Mouse (Mus musculus): ENCODE measurements around the gene Wdr49. TPM values are rescaled to one million over a fixed set of nuclear protein-coding genes. Genes with fewer than 3 reads are reported as not detected.
A peak's percentile ranks its signal among the peaks of the same experiment; 100 is the strongest.

Gene Wdr49
- total and polyA plus RNA-seq, 2 experiments from 2014 or later: 0.15 to 0.66 TPM

DNA sequence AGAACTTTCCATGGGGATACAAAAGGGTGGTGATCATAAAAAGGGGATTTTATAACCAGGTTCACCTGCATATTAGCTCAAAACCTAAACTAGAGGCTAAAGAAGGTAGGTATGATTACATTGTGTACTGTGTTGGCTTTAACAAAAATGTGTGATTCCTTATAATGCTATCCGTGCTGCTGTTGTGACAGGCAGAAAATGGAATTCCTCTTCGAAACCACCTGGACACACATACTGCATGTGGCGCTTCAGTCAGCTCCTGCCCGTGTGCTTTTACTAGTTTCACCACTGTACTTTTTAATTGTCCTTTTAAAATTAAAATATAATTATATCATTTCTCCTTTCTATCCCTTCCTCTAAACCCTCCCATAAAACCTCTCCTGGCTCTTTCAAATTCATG, 86.0 kb downstream of the Wdr49 start:
- Histone ChIP-seq H3K9ac (replicated peaks; ENCODE audit: low read length, poor library complexity, severe bottlenecking) (no peak overlapping the region), H3K4me3 (ENCODE audit: low read depth, low read length) (no peak overlapping the region), H3K4me1 (ENCODE audit: insufficient read depth, low read length) (peaks cover 3% of the 10 kb centered on the region; the same call in 1 of the 2 replicates), H3K36me3 (ENCODE audit: insufficient read depth, low read length) (no peaks in the 10 kb centered on the region), H3K4me2 (ENCODE audit: low read depth, low read length, poor library complexity, severe bottlenecking) (no peak overlapping the region; the same call in 1 of the 2 replicates), H3K27ac (ENCODE audit: low read depth, low read length) (0 out of 2 replicates have a peak overlapping the region, but pooled peaks have one; percentile 55), H3K9me3 (ENCODE audit: low read length) (no peaks in the 10 kb centered on the region), H3K27me3 (ENCODE audit: insufficient read depth, low read length) (no peaks in the 10 kb centered on the region)
- 83% methylated on average over 4 of the region's 4 CpGs for WGBS
- TF ChIP-seq CTCF (IDR thresholded peaks at IDR 0.05): no peak
- ATAC-seq (ENCODE audit: low FRiP score) (no peak), DNase-seq (ENCODE audit: low spot score) (no peak)

- peak overlapping the region; percentile 55 for H3K27ac ChIP-seq (ENCODE audit: low read depth, low read length)
- peak; percentile 72 for DNase-seq (ENCODE audit: low spot score)
- no peaks in the 10 kb centered on the region for H3K9me3 ChIP-seq (ENCODE audit: low read length)
- peak; percentile 81 for ATAC-seq (ENCODE audit: low FRiP score)
- H3K27me3 ChIP-seq (ENCODE audit: insufficient read depth, low read length): no peaks in the 10 kb centered on the region
- TF ChIP-seq CTCF (IDR thresholded peaks at IDR 0.05): no peak
- H3K9ac ChIP-seq (replicated peaks; ENCODE audit: low read length, poor library complexity, severe bottlenecking): no peak overlapping the region
- H3K36me3 ChIP-seq (ENCODE audit: insufficient read depth, low read length): no peaks in the 10 kb centered on the region
- peaks cover 3% of the 10 kb centered on the region; the same call in 1 of the 2 replicates for H3K4me1 ChIP-seq (ENCODE audit: insufficient read depth, low read length)
- 44% methylated on average over 7 of the region's 7 CpGs for WGBS
- peak overlapping the region; percentile 4; the same call in 1 of the 2 replicates for H3K4me2 ChIP-seq (ENCODE audit: low read depth, low read length, poor library complexity, severe bottlenecking)
- H3K4me3 ChIP-seq (ENCODE audit: low read depth, low read length): no peak overlapping the region
Measured at GRCm38 (mm10) chr3:75395121-75395895, 86.6 kb downstream of the Wdr49 start.

DNA sequence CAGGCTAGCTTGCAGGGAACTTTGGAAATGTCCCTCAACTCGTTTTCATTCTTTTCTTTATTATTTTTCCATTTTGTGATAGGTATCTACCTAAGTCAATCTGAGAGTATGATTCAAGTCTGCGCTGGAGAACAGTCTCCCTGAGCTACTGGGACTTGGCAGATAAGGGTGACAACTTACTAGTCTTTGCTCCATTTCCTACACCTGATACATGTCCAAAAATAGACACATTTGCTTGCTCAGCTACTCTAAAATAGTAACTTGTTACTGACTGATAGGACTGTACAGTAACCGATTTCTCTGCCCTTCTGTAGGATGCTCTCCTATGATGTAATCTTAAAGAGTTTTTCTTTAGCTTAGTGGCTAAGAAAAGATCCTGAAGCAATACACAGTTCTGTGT, 87.5 kb downstream of the Wdr49 start:
- Histone ChIP-seq H3K27me3 (ENCODE audit: insufficient read depth, low read length) (no peaks in the 10 kb centered on the region), H3K4me2 (ENCODE audit: low read depth, low read length, poor library complexity, severe bottlenecking) (no peak overlapping the region), H3K9me3 (ENCODE audit: low read length) (no peaks in the 10 kb centered on the region), H3K4me1 (ENCODE audit: insufficient read depth, low read length) (peaks cover 3% of the 10 kb centered on the region; the same call in 1 of the 2 replicates), H3K4me3 (ENCODE audit: low read depth, low read length) (no peak overlapping the region), H3K27ac (ENCODE audit: low read depth, low read length) (peak overlapping the region; percentile 55; the same call in 1 of the 2 replicates), H3K36me3 (ENCODE audit: insufficient read depth, low read length) (no peaks in the 10 kb centered on the region), H3K9ac (replicated peaks; ENCODE audit: low read length, poor library complexity, severe bottlenecking) (no peak overlapping the region)
- no peak for TF ChIP-seq CTCF (IDR thresholded peaks at IDR 0.05)
- 64% methylated on average over 3 of the region's 3 CpGs for WGBS
- ATAC-seq (ENCODE audit: low FRiP score) (no peak), DNase-seq (ENCODE audit: low spot score) (no peak)

DNA sequence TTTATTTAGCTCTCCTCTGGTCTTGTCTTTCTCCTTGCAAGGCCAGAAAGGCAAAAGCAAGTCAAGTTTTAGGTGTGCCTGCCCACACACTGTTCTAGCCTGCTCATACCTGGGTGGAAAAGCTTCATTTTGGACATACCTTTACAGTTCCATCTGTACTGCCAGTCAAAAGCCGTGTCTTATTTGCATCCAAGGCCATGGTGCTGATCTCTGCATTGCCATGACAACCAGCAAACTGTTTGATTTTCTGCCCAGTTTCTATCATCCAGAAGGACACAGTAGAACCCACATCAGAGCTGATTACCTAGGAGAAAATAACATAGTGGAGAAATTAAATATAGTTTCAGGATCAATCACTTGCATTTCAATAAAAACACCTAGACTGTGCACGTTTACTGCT, 100.2 kb downstream of the Wdr49 start:
- TF ChIP-seq CTCF (IDR thresholded peaks at IDR 0.05): no peak
- ATAC-seq (ENCODE audit: low FRiP score) (peak; percentile 88), DNase-seq (ENCODE audit: low spot score) (peak; percentile 62)
- Histone ChIP-seq H3K4me2 (ENCODE audit: low read depth, low read length, poor library complexity, severe bottlenecking) (no peak overlapping the region), H3K4me3 (ENCODE audit: low read depth, low read length) (no peak overlapping the region), H3K27me3 (ENCODE audit: insufficient read depth, low read length) (no peaks in the 10 kb centered on the region), H3K36me3 (ENCODE audit: insufficient read depth, low read length) (no peaks in the 10 kb centered on the region), H3K27ac (ENCODE audit: low read depth, low read length) (peak overlapping the region; percentile 44), H3K4me1 (ENCODE audit: insufficient read depth, low read length) (no peaks in the 10 kb centered on the region), H3K9me3 (ENCODE audit: low read length) (no peaks in the 10 kb centered on the region), H3K9ac (replicated peaks; ENCODE audit: low read length, poor library complexity, severe bottlenecking) (no peak overlapping the region)
- 25% methylated on average over 2 of the region's 2 CpGs for WGBS

- TF ChIP-seq CTCF (IDR thresholded peaks at IDR 0.05): no peak
- no peak overlapping the region for H3K4me2 ChIP-seq (ENCODE audit: low read depth, low read length, poor library complexity, severe bottlenecking)
- H3K9me3 ChIP-seq (ENCODE audit: low read length): no peaks in the 10 kb centered on the region
- DNase-seq (ENCODE audit: low spot score) (no peak), ATAC-seq (ENCODE audit: low FRiP score) (no peak)
- H3K9ac ChIP-seq (replicated peaks; ENCODE audit: low read length, poor library complexity, severe bottlenecking): no peak overlapping the region
- no peak overlapping the region for H3K4me3 ChIP-seq (ENCODE audit: low read depth, low read length)
- H3K27me3 ChIP-seq (ENCODE audit: insufficient read depth, low read length): no peaks in the 10 kb centered on the region
- H3K27ac ChIP-seq (ENCODE audit: low read depth, low read length): no peak overlapping the region
- no peaks in the 10 kb centered on the region for H3K36me3 ChIP-seq (ENCODE audit: insufficient read depth, low read length)
- H3K4me1 ChIP-seq (ENCODE audit: insufficient read depth, low read length): no peaks in the 10 kb centered on the region
Measured at GRCm38 (mm10) chr3:75353972-75354371, 128.0 kb downstream of the Wdr49 start.

DNA sequence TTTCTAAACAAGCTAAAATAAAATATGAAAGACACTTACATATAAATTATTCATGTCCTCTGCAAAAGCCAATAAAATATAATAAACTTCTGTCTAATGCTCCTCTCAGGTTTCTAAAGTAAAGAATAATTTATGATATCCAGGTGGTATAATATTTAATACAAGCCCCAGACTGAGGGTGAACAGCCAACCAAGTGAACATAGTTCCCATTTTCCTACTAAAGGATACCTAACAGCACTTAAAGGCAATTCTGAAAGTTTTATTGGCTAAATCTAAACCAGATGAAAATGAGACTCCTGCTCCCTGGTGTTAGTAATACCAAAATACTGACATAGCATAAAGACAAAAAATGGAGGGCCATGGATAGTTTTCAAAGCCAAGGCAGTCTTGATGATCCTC, 144.8 kb downstream of the Wdr49 start:
- H3K4me3 ChIP-seq (ENCODE audit: low read depth, low read length): no peak overlapping the region
- no peak overlapping the region for H3K27ac ChIP-seq (ENCODE audit: low read depth, low read length)
- DNase-seq (ENCODE audit: low spot score): no peak
- no peaks in the 10 kb centered on the region for H3K9me3 ChIP-seq (ENCODE audit: low read length)
- H3K36me3 ChIP-seq (ENCODE audit: insufficient read depth, low read length): no peaks in the 10 kb centered on the region
- H3K4me1 ChIP-seq (ENCODE audit: insufficient read depth, low read length): no peaks in the 10 kb centered on the region
- no peak overlapping the region for H3K9ac ChIP-seq (replicated peaks; ENCODE audit: low read length, poor library complexity, severe bottlenecking)
- TF ChIP-seq CTCF (IDR thresholded peaks at IDR 0.05): no peak
- no peak for ATAC-seq (ENCODE audit: low FRiP score)
- no peak overlapping the region for H3K4me2 ChIP-seq (ENCODE audit: low read depth, low read length, poor library complexity, severe bottlenecking)
- H3K27me3 ChIP-seq (ENCODE audit: insufficient read depth, low read length): no peaks in the 10 kb centered on the region
